Mouse (Mus musculus) central nervous system, embryonic 14 days (tissue): Measurements from ENCODE around the gene Wdr82. TPM values are rescaled to one million over a fixed set of nuclear protein-coding genes. Genes with fewer than 3 reads are reported as not detected.

Source experiments
- polyA plus RNA-seq: library from polyadenylated mRNA; depleted of rRNA; stranded (reverse); fragments of >200 nt; gene quantifications from 2 replicates; pipeline ENCODE4 v1.2.3, GENCODE M21; 2012; rRNA removed

Gene Wdr82
- 152 and 165 TPM in 2 replicates for polyA plus RNA-seq

GRCm38 (mm10) chr9:106170556-106171345 lies at the start of gene Wdr82:
Gene Wdr82 (plus strand): TSS chr9:106170928.

GRCm38 (mm10) chr9:106158037-106158491 lies 12.7 kb upstream of the Wdr82 start, which contains the start of gene Glyctk:
Gene Glyctk (minus strand): TSS chr9:106158138.

GRCm38 (mm10) chr9:106199535-106200272 lies 29.0 kb downstream of the Wdr82 start, which contains the start of gene Ppm1m:
Gene Ppm1m (minus strand): TSS chr9:106199746.

GRCm38 (mm10) chr9:106202819-106203636 lies 32.3 kb downstream of the Wdr82 start, which contains the start of gene Twf2:
Gene Twf2 (plus strand): TSS chr9:106203108.

GRCm38 (mm10) chr9:106222261-106222851 lies 51.6 kb downstream of the Wdr82 start, which contains the start of gene Tlr9:
Gene Tlr9 (plus strand): TSS chr9:106222598.

Other genes with a start within 250 kb of the Wdr82 start
- 0.75 and 0.80 TPM in 2 replicates for gene Col6a5, start 210.3 kb upstream of the Wdr82 start, polyA plus RNA-seq
- 1.9 and 2.0 TPM in 2 replicates for gene Col6a4, start 74.1 kb upstream of the Wdr82 start, polyA plus RNA-seq
- 1.2 and 1.6 TPM in 2 replicates for gene Glyctk, start 12.8 kb upstream of the Wdr82 start, polyA plus RNA-seq
- 29.6 and 45.3 TPM in 2 replicates for gene Ppm1m, start 28.8 kb downstream of the Wdr82 start, polyA plus RNA-seq
- gene Twf2, start 32.2 kb downstream of the Wdr82 start, polyA plus RNA-seq = 54.7 and 57.8 TPM in 2 replicates
- 0.41 and 0.50 TPM in 2 replicates for gene Tlr9, start 51.7 kb downstream of the Wdr82 start, polyA plus RNA-seq
- gene Alas1, start 77.7 kb downstream of the Wdr82 start, polyA plus RNA-seq = 88.5 and 96.6 TPM in 2 replicates
- 12.0 and 12.3 TPM in 2 replicates for gene Poc1a, start 110.1 kb downstream of the Wdr82 start, polyA plus RNA-seq
- gene Dusp7, start 197.7 kb downstream of the Wdr82 start, polyA plus RNA-seq = 33.3 and 48.3 TPM in 2 replicates